Mouse (Mus musculus) small intestine, adult 2 months (tissue): ENCODE measurements at regions not wholly inside any gene's neighbourhood (a gene's known extent, or its start where the extent isn't known, plus 50 kb on each side); places are given as distances from the start of the nearest gene placed in this dataset.

Source experiments
- CTCF ChIP-seq: fragments of 200-500 bp; IDR thresholded peaks from 2 replicates; pipeline ENCODE4 v1.5.1; 2012; ENCODE audit warnings: low read depth, mild to moderate bottlenecking, control low read depth, inconsistent platforms, low read length, moderate library complexity, mixed read lengths; ENCODE audit not compliant: insufficient replicate concordance, insufficient read length; ENCODE audit errors: extremely low read depth
- POLR2A ChIP-seq: fragments of 200-500 bp; IDR thresholded peaks from 2 replicates; pipeline ENCODE4 v1.6.1; 2012; ENCODE audit warnings: low read depth, mild to moderate bottlenecking, control low read depth, inconsistent platforms, low read length, moderate library complexity

DNA sequence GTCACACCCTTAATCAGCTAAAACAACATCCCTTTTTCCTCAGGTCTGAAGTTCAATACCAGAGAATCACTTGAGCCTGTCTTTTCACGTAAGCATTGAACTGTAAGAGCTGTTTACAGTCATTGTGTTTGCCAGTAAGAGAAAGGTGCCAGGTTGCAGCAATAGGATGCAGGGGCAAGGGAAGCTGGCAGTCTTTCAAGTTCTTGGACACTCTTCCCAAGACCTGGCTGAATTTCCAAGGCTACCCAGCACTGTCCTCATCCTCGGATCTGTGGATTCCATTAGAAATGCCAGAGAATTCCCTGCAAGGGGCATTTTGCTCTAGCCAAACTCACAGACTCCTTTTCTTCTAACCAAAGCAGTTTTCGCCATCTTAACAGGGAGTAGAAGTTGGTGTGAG lies 224.5 kb upstream of the Snx19 start:
- TF ChIP-seq CTCF: no peak
- TF ChIP-seq POLR2A: no peak
